Mouse (Mus musculus) forebrain, embryonic 14.5 days (tissue): Measurements from ENCODE around the gene Cmya5. TPM values are rescaled to one million over a fixed set of nuclear protein-coding genes. Genes with fewer than 3 reads are reported as not detected.

Source experiments
- ATAC-seq: fragments of 200-750 bp; cut with Nextera tagmentation; 2 replicates; pipeline ENCODE4 v1.8.0; 2017; ENCODE audit warnings: mild to moderate bottlenecking, moderate library complexity
- DNase-seq: peaks from one replicate; pipeline ENCODE4 v3.0.0-alpha.2; 2015; ENCODE audit warnings: low spot score
- H3K27ac ChIP-seq: fragments of 300-500 bp; sonication (generic); 2 replicates; pipeline ENCODE4 v1.5.1; 2014; ENCODE audit warnings: low read depth, mild to moderate bottlenecking, control low read depth, low read length, moderate library complexity
- H3K27me3 ChIP-seq: fragments of 300-500 bp; sonication (generic); replicated peaks from 2 replicates; pipeline ENCODE4 v1.6.1; 2014; ENCODE audit warnings: low read length, control low read depth, mixed read lengths; ENCODE audit not compliant: control insufficient read depth, insufficient read depth
- H3K36me3 ChIP-seq: fragments of 300-500 bp; sonication (generic); 2 replicates; pipeline ENCODE4 v1.6.1; 2014; ENCODE audit warnings: low read length, control low read depth; ENCODE audit not compliant: control insufficient read depth, insufficient read depth
- H3K4me1 ChIP-seq: fragments of 300-500 bp; sonication (generic); 2 replicates; pipeline ENCODE4 v1.6.1; 2014; ENCODE audit warnings: antibody characterized with exemption, low read length, control low read depth; ENCODE audit not compliant: control insufficient read depth, insufficient read depth
- H3K4me2 ChIP-seq: fragments of 300-500 bp; sonication (generic); 2 replicates; pipeline ENCODE4 v1.6.1; 2014; ENCODE audit warnings: mild to moderate bottlenecking, control low read depth, low read length
- H3K4me3 ChIP-seq: fragments of 300-500 bp; sonication (generic); 2 replicates; pipeline ENCODE4 v1.5.1; 2014; ENCODE audit warnings: low read depth, low read length, control low read depth
- H3K9ac ChIP-seq: fragments of 300-500 bp; sonication (generic); 2 replicates; pipeline ENCODE4 v1.6.1; 2014; ENCODE audit warnings: mild to moderate bottlenecking, low read length, control low read depth, moderate library complexity
- H3K9me3 ChIP-seq: fragments of 300-500 bp; sonication (generic); replicated peaks from 2 replicates; pipeline ENCODE4 v1.6.1; 2016; ENCODE audit warnings: low read length, control low read depth, mixed read lengths; ENCODE audit not compliant: control insufficient read depth
- WGBS: fragments of 180-500 bp; shearing (Covaris S2); extraction: QIAGEN DNeasy Blood & Tissue Kit; methylation state at CpG from one replicate; pipeline ENCODE4 v1.1.7; 2014; 5-methylcytosine and 5-hydroxymethylcytosine counted together
- polyA plus RNA-seq: library from polyadenylated mRNA; unstranded; fragments of >200 nt; fragmentation: Nextera tagmentation; extraction: Ambion mirVana; gene quantifications from 2 replicates; pipeline ENCODE4 v1.2.1, GENCODE M21; 2014

Cmya5 gene
- polyA plus RNA-seq, 1 experiment from 2014 or later, result 0.17 TPM

DNA sequence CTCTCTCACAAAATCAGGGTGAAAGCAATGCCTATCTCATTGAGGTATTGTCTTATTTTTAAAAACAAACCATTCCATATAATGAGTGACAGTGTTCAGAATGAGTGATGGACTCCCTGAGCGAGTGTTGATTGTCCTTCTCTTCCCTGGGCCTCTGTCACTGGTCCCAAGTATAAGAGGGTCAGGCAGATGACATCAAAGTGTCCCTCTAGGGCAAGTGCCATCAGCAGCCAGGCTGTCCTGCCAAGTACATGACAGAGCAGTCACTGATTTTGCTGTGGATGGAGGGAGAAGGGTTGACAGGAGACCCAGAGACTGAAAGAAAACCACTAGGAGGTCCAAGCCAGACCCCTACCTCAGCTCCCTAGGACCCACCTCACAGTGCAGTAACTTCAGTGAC is 8.3 kb downstream of the Cmya5 start:
- Histone ChIP-seq H3K9ac (no peak overlapping the region), H3K4me1 (no peaks in the 10 kb centered on the region), H3K27ac (no peak overlapping the region), H3K9me3 (no peaks in the 10 kb centered on the region), H3K36me3 (no peaks in the 10 kb centered on the region), H3K27me3 (no peaks in the 10 kb centered on the region), H3K4me3 (no peak overlapping the region), H3K4me2 (no peak overlapping the region)
- no peak for ATAC-seq
- WGBS, result 89% methylated on average over 1 of the region's 1 CpGs
- DNase-seq, result no peak

DNA sequence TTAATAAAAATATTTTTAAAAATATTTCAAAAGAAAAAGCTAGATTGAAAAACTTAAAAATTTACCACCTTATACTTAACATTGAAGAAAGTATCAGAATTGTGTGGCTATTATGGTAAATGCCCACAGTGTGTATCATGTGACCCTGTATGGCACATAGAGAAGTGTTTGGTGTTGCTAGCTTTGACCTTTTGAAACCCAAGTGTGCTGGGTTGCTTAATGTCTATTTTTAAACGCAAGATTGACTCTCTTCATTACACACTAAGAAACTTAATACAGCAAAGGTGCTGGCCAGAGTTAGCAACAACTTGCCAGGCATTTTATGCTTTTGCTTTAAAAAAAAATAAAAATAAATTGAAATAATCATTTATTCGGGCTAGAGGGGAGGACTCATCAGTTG is 9.0 kb downstream of the Cmya5 start:
- H3K4me3 ChIP-seq, result no peak overlapping the region
- no peaks in the 10 kb centered on the region for H3K36me3 ChIP-seq
- H3K9me3 ChIP-seq, result no peaks in the 10 kb centered on the region
- H3K9ac ChIP-seq, result no peak overlapping the region
- H3K4me2 ChIP-seq, result no peak overlapping the region
- WGBS, result 85% methylated on average over 2 of the region's 2 CpGs
- H3K27me3 ChIP-seq, result no peaks in the 10 kb centered on the region
- DNase-seq, result no peak
- no peak for ATAC-seq
- H3K27ac ChIP-seq, result no peak overlapping the region
- no peaks in the 10 kb centered on the region for H3K4me1 ChIP-seq

DNA sequence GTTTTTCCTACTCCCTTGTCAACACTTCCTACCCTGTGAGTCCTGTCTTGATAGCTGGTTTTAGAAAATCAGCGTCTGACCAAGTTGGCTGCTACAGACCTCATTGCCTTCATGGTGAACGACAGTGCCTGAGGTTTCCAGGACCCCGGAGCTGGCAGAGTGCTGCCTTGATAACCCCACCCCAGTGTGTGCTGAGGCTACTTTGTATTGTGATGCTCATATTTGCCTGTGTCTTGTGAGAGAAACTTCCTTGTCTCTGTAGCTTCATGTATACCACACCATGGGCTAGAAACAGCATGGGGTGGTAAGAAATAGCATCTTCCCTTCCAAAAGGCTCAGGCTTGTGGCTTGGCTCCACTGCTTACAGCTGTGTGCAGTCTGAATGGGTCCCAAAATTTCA is 13.8 kb downstream of the Cmya5 start:
- DNase-seq, result no peak

DNA sequence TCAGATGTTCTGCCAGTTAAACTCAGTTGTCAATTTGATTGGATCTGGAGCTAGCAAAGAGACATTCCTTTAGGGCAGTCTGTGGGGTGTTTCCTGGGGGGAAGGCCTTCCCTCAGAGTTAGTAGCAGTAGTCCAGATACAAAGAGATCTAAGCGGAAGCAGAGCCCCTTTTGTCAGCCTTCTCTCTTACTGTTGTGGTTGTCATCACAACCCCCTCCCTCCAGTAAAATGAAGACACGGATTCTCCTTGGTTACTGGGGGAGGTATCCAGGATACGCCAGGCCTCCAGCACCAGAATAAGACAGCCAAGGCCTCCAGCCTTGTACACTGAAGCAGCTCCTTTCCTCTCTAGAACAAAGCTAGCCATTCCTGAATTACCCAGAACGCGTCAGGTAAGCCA is 15.6 kb downstream of the Cmya5 start:
- no peaks in the 10 kb centered on the region for H3K27me3 ChIP-seq
- no peak overlapping the region for H3K4me3 ChIP-seq
- H3K9me3 ChIP-seq, result no peaks in the 10 kb centered on the region
- no peak overlapping the region for H3K9ac ChIP-seq
- H3K36me3 ChIP-seq, result no peaks in the 10 kb centered on the region
- no peak for DNase-seq
- 60% methylated on average over 5 of the region's 5 CpGs for WGBS
- H3K4me1 ChIP-seq, result no peaks in the 10 kb centered on the region
- H3K4me2 ChIP-seq, result no peak overlapping the region
- no peak for ATAC-seq
- no peak overlapping the region for H3K27ac ChIP-seq

More for the DNA sequence above, 13.8 kb downstream of the Cmya5 start:
- Histone ChIP-seq H3K4me3 (no peak overlapping the region), H3K27me3 (no peaks in the 10 kb centered on the region), H3K4me2 (no peak overlapping the region), H3K27ac (no peak overlapping the region), H3K9ac (no peak overlapping the region), H3K36me3 (no peaks in the 10 kb centered on the region), H3K4me1 (no peaks in the 10 kb centered on the region), H3K9me3 (no peaks in the 10 kb centered on the region)
- 94% methylated on average over 3 of the region's 3 CpGs for WGBS
- no peak for ATAC-seq

DNA sequence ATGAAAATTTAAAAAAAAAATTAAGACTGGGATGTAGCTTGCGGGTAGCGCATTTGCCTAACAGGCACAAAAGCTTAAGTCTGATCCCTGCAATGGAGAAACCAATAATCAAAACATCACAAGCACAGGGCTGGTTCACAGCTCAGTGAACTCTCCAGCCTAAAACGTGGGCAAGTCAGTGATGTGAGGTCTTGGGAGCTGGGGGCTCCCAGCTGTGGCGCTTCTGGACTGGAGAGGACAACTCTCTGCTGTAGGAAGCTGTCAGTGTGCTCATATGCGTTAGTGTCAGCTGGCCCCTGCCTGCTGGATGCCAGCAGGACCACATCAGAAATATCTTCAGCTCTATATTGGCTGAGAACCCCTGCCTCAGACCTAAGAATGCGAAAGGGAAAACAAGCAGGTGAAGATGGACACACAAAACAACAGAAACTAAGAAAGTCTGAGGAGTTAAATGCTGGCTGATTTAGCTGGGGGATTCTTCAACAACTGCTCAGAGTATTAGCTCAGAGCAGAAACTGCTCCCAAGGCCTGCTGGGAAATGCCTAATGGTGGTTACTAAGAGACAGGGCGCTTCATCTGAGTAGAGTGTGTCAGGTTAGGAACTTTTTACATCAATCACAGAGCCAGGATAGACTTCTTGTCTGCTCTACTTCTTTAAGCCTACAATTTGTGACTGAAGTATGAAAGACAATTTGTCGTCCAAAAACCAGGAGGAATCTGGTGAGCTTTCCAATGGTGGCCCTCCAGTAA is 16.2 kb downstream of the Cmya5 start:
- H3K4me1 ChIP-seq, result no peaks in the 10 kb centered on the region
- no peak overlapping the region for H3K4me3 ChIP-seq
- no peak overlapping the region for H3K4me2 ChIP-seq
- no peaks in the 10 kb centered on the region for H3K36me3 ChIP-seq
- H3K27ac ChIP-seq, result no peak overlapping the region
- 82% methylated on average over 8 of the region's 8 CpGs for WGBS
- no peak overlapping the region for H3K9ac ChIP-seq
- ATAC-seq (no peak), DNase-seq (no peak)
- H3K9me3 ChIP-seq, result no peaks in the 10 kb centered on the region
- no peaks in the 10 kb centered on the region for H3K27me3 ChIP-seq

DNA sequence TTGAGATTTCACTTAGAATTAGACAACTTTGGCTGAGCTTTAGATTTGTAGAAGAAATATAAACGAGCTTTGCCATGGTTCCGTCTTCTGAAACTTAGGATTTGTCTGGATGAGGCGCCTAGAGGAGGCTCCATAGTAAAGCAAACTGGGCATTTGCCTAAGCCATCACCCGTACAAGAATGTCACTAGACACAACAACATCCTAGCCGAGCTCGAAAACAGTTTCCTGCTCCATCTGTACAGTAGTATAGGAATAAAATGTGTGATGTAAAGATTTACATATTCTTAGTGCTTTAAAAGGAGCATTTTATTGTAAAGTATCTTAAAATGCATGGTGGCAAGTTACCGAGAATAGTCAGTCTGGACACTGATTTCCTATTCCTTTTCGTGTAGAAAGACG is 22.2 kb downstream of the Cmya5 start:
- H3K4me3 ChIP-seq, result no peak overlapping the region
- no peak for ATAC-seq
- no peaks in the 10 kb centered on the region for H3K27me3 ChIP-seq
- no peak overlapping the region for H3K9ac ChIP-seq
- H3K9me3 ChIP-seq, result no peaks in the 10 kb centered on the region
- DNase-seq, result no peak
- H3K4me1 ChIP-seq, result no peaks in the 10 kb centered on the region
- no peak overlapping the region for H3K27ac ChIP-seq
- 93% methylated on average over 9 of the region's 9 CpGs for WGBS
- no peaks in the 10 kb centered on the region for H3K36me3 ChIP-seq
- H3K4me2 ChIP-seq, result no peak overlapping the region

DNA sequence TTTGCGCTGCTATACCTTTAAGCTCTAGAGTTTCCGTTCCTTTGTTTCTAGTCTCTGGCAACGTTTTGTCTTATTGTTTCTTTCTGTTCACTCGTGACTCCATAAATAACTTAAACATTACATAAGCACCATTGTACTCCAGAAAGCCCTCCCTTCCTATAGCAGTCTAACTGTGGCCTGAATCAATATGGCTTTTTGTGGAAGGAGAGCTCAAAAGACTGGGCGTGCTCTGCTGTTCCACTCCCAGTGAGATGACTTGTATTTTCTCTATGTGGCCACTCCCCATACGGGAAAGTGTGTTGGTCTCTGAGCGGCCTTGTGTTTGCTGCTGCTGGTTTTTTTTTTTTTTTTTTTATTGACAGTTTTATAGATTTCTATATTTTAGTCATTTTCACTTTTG is 27.3 kb downstream of the Cmya5 start:
- Histone ChIP-seq H3K4me2 (no peak overlapping the region), H3K9ac (no peak overlapping the region), H3K9me3 (no peaks in the 10 kb centered on the region), H3K4me1 (no peaks in the 10 kb centered on the region), H3K27ac (no peak overlapping the region), H3K27me3 (no peaks in the 10 kb centered on the region), H3K4me3 (no peak overlapping the region), H3K36me3 (no peaks in the 10 kb centered on the region)
- ATAC-seq (no peak), DNase-seq (no peak)
- WGBS, result 64% methylated on average over 7 of the region's 7 CpGs

DNA sequence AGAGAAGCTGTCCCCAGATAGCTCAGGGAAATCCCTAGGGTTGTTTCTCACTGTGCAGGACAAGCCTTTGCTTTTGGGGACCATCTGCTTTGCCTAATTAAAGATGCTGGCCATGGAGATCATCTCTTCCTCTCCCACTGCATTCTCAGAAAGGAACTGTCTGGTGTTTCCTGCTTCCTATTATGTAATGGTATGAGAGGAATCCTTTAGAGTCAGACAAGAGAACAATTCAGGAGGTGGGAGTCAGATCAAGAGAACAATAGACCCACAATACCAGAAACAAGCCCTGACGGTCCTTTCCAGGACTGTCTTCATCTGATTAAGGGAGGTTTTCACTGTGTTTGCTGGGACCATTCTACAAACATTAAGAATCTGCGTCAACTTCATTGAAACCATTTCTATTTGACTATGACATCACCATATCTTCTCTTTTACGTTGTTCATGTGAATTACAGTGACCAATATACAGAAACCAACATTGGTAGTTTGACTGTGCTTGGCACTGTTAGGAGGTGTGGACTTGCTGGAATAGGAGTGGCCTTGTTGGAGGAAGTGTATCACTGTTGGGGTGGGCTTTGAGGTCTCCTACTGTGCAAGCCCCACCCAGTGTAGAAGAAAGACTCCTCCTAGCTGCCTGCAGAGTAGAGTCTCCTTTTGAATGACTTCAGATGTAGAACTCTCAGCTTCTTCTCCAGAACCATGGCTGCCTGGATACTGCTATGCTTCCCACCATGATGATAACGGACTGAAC is 42.0 kb downstream of the Cmya5 start:
- ATAC-seq, result no peak
- Histone ChIP-seq H3K9ac (no peak overlapping the region), H3K4me1 (no peaks in the 10 kb centered on the region), H3K27me3 (no peaks in the 10 kb centered on the region), H3K36me3 (no peaks in the 10 kb centered on the region), H3K4me3 (no peak overlapping the region), H3K27ac (no peak overlapping the region), H3K9me3 (no peaks in the 10 kb centered on the region), H3K4me2 (no peak overlapping the region)
- WGBS, result 68% methylated on average over 4 of the region's 4 CpGs
- no peak for DNase-seq

DNA sequence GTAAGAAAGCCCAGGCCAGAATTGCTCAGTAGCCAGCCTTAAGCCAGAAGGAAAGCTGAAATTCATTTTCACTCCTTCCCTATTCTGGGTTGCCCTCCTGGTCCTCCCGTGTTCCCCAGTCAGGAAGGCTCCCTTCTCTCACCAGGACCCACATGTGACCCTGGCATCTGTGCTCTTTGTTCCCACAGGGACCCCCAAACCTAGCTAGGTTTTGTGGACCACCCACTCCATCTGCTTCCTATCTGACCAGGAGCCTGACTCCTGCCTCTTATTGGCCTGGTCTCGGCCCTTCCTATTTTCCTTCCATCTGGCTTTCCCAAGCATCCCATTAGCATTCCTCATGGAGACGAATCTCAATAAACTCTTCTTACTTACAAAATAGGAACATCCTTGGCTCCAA is 45.9 kb downstream of the Cmya5 start:
- Histone ChIP-seq H3K9ac (no peak overlapping the region), H3K27ac (no peak overlapping the region), H3K4me3 (no peak overlapping the region), H3K36me3 (no peaks in the 10 kb centered on the region), H3K9me3 (no peaks in the 10 kb centered on the region), H3K4me2 (no peak overlapping the region), H3K27me3 (no peaks in the 10 kb centered on the region), H3K4me1 (no peaks in the 10 kb centered on the region)
- WGBS, result 95% methylated on average over 3 of the region's 3 CpGs
- DNase-seq, result no peak
- no peak for ATAC-seq
